Mouse (Mus musculus) left cerebral cortex, postnatal 10 days (tissue): ENCODE data around the gene Hnrnpul1. TPM values are rescaled to one million over a fixed set of nuclear protein-coding genes. Genes with fewer than 3 reads are reported as not detected.
"Not testable (repeated sequence)": the region's sequence is repeated elsewhere in the genome, so short reads cannot be mapped to it uniquely, and the experiment has no call there.

Experiments used
- DNase-seq, 2 experiments: peaks; one replicate each; pipeline ENCODE4 v3.0.0; 2021 to 2022; ENCODE audit warnings: low spot score in 2 of 2, mixed read lengths in 1 of 2; ENCODE audit errors: extremely low spot score in 1 of 2
- intact Hi-C: fragments of 180-260 bp; cut with DNase I; formaldehyde crosslinking; loops from one replicate; pipeline ENCODE4 v1.15.1; 2025
- total RNA-seq, 2 experiments: library from RNA; stranded (reverse); gene quantifications; 2 replicates each; pipeline ENCODE4 v1.2.3; 2021

The Hnrnpul1 gene
- total RNA-seq: 100 to 1,000 TPM; 116 to 117 TPM

- DNase-seq: peak; percentile 99 to 100
- intact Hi-C loops: loop anchor here (5.0 kb wide), 1 partner anchor 92 kb away; no protein-coding TSS in a partner anchor
Measured at GRCm38 (mm10) chr7:25754738-25755467, at the start of gene Hnrnpul1. Gene Hnrnpul1, minus strand, starts transcription at chr7:25754757.

GRCm38 (mm10) chr7:25803460-25803859 lies 48.9 kb upstream of the Hnrnpul1 start:
- peak in 1 of 2 experiments; percentile 40 for DNase-seq
- intact Hi-C loops: no loop called here

GRCm38 (mm10) chr7:25802241-25803125 lies 47.9 kb upstream of the Hnrnpul1 start:
- intact Hi-C loops: no loop called here
- DNase-seq: peak in 1 of 2 experiments; percentile 84

- intact Hi-C loops: no loop called here
- no peak for DNase-seq
Measured at GRCm38 (mm10) chr7:25801031-25801430, 46.5 kb upstream of the Hnrnpul1 start.

- DNase-seq: no peak
- intact Hi-C loops: no loop called here
Measured at GRCm38 (mm10) chr7:25799369-25799768, 44.8 kb upstream of the Hnrnpul1 start.

GRCm38 (mm10) chr7:25798540-25798939 lies 44.0 kb upstream of the Hnrnpul1 start:
- DNase-seq: no peak
- intact Hi-C loops: no loop called here

GRCm38 (mm10) chr7:25794775-25795174 lies 40.2 kb upstream of the Hnrnpul1 start:
- DNase-seq: no peak
- intact Hi-C loops: no loop called here

GRCm38 (mm10) chr7:25793679-25794078 lies 39.1 kb upstream of the Hnrnpul1 start:
- DNase-seq: peak in 1 of 2 experiments; percentile 44
- intact Hi-C loops: no loop called here

- intact Hi-C loops: not testable (repeated sequence)
Measured at GRCm38 (mm10) chr7:25792966-25793365, 38.4 kb upstream of the Hnrnpul1 start.

GRCm38 (mm10) chr7:25790615-25791014 lies 36.1 kb upstream of the Hnrnpul1 start:
- DNase-seq: no peak
- intact Hi-C loops: no loop called here

More at GRCm38 (mm10) chr7:25792966-25793365, 38.4 kb upstream of the Hnrnpul1 start:
- not testable (repeated sequence) for DNase-seq

- intact Hi-C loops: no loop called here
- DNase-seq: no peak
Measured at GRCm38 (mm10) chr7:25789129-25789440, 34.5 kb upstream of the Hnrnpul1 start.

- DNase-seq: peak; percentile 31 to 82
- intact Hi-C loops: no loop called here
Measured at GRCm38 (mm10) chr7:25788220-25789128, 33.9 kb upstream of the Hnrnpul1 start, which contains the start of gene Axl. Gene Axl, minus strand, starts transcription at chr7:25788705.

- peak in 1 of 2 experiments; percentile 60 for DNase-seq
- intact Hi-C loops: no loop called here
Measured at GRCm38 (mm10) chr7:25787456-25788219, 33.1 kb upstream of the Hnrnpul1 start.

GRCm38 (mm10) chr7:25786974-25787373 lies 32.4 kb upstream of the Hnrnpul1 start:
- intact Hi-C loops: no loop called here
- no peak for DNase-seq

GRCm38 (mm10) chr7:25785752-25786151 lies 31.2 kb upstream of the Hnrnpul1 start:
- intact Hi-C loops: no loop called here
- no peak for DNase-seq

GRCm38 (mm10) chr7:25784808-25785207 lies 30.3 kb upstream of the Hnrnpul1 start:
- intact Hi-C loops: no loop called here
- no peak for DNase-seq

GRCm38 (mm10) chr7:25783746-25784145 lies 29.2 kb upstream of the Hnrnpul1 start:
- intact Hi-C loops: no loop called here
- DNase-seq: no peak

GRCm38 (mm10) chr7:25782744-25783143 lies 28.2 kb upstream of the Hnrnpul1 start:
- no peak for DNase-seq
- intact Hi-C loops: no loop called here
